Mouse (Mus musculus) G1E (cell line): ENCODE results near the gene Srpk2.

Source experiments
- CTCF ChIP-seq: IDR thresholded peaks from 2 replicates; pipeline ENCODE4 v1.5.1; 2012; ENCODE audit warnings: low read depth, low read length, inconsistent platforms, mixed read lengths
- GATA1 ChIP-seq: IDR thresholded peaks from 2 replicates; pipeline ENCODE4 v1.6.1; 2012; ENCODE audit warnings: borderline replicate concordance, low read length, inconsistent platforms, mixed read lengths
- GATA2 ChIP-seq: IDR thresholded peaks from 2 replicates; pipeline ENCODE4 v1.6.1; 2012; ENCODE audit warnings: low read depth, low read length, inconsistent platforms, borderline replicate concordance
- TAL1 ChIP-seq: conservative IDR thresholded peaks from 2 replicates; pipeline ENCODE4 v1.6.1; 2012; ENCODE audit warnings: low read depth, low read length, inconsistent platforms, mixed read lengths

- TF ChIP-seq GATA1 (no peak), CTCF (no peak), TAL1 (no peak), GATA2 (no peak)
Measured at GRCm38 (mm10) chr5:23615586-23616269, 68.7 kb downstream of the Srpk2 start.
